Mouse (Mus musculus) C2C12 (cell line): Measurements from ENCODE around the gene P2ry14.

Experiments used
- CEBPB ChIP-seq: IDR thresholded peaks from one replicate; pipeline ENCODE4 v1.6.1; 2011; ENCODE audit warnings: low read depth, mild to moderate bottlenecking, control low read depth, moderate library complexity
- CTCF ChIP-seq: IDR thresholded peaks from one replicate; pipeline ENCODE4 v1.5.1; 2011; ENCODE audit not compliant: control insufficient read depth, insufficient read depth, insufficient read length
- FOSL1 ChIP-seq: IDR thresholded peaks from one replicate; pipeline ENCODE4 v1.8.0; 2011; ENCODE audit warnings: mild to moderate bottlenecking, low read length; ENCODE audit not compliant: poor library complexity, insufficient read depth, severe bottlenecking
- MAX ChIP-seq: IDR thresholded peaks from one replicate; pipeline ENCODE4 v1.6.1; 2011; ENCODE audit warnings: mild to moderate bottlenecking, control low read depth
- MYOD1 ChIP-seq: IDR thresholded peaks from one replicate; pipeline ENCODE4 v1.6.1; 2011; ENCODE audit warnings: low read depth; ENCODE audit not compliant: control insufficient read depth, insufficient read length
- MYOG ChIP-seq: IDR thresholded peaks from one replicate; pipeline ENCODE4 v1.6.1; 2011; ENCODE audit not compliant: control insufficient read depth, insufficient read length; ENCODE audit errors: extremely low read depth
- USF1 ChIP-seq: IDR thresholded peaks from one replicate; pipeline ENCODE4 v1.6.1; 2011; ENCODE audit warnings: low read depth, mild to moderate bottlenecking, control low read depth, moderate library complexity

GRCm38 (mm10) chr3:59125783-59126555 is 27.4 kb downstream of the P2ry14 start:
- no peak for TF ChIP-seq MAX
- TF ChIP-seq CTCF: no peak
- no peak for TF ChIP-seq MYOD1
- TF ChIP-seq FOSL1: no peak
- TF ChIP-seq CEBPB: no peak
- TF ChIP-seq USF1: no peak
- no peak for TF ChIP-seq MYOG
